Comparison of ENCODE assay signal across 29 mouse cellular contexts in the genomic region with DNA sequence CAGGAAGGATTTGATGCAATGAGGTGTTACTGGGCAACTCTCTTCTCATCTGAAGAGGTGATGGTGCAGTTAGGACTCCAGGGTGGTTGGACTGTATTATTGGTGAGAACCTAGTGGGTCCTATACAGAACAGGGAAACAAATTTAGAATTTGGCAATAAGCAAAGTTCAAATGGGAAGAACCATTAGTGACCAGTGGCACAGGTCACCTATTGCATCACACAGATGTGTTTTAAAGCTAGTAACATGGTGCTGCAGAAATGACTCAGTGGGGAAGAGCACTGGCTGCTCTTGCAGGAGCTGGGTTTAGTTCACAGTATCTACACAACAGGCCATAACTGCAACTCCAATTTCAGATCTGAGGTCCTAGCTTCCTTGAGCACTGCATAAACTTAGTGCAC. TPM values are rescaled to one million over a fixed set of nuclear protein-coding genes. Genes with fewer than 3 reads are reported as not detected.
DNase-seq lines count a peak whose midpoint lies in the region; ATAC-seq and TF ChIP-seq lines count a peak whose summit lies in the region.
"Had no signal": no experiment of that assay in that cellular context is flagged by ENCODE, and none has a peak within 500 bp of the region (broad histone marks: within the 10 kb centered on the region; RNA-seq: fewer than 3 reads in every experiment).

No protein-coding gene starts in this region.

- DNase-seq in 416B (ENCODE audit: low read depth), result peak; percentile 34
- no peak for DNase-seq in CH12.LX (ENCODE audit: extremely low read depth)
- DNase-seq in liver, embryonic 13.5 days, result no peak
- DNase-seq in liver, postnatal 0 days, result no peak
- DNase-seq in thymus, postnatal 10 days (ENCODE audit: low spot score in 2 of 2), result no peak
- no peak for DNase-seq in frontal cortex, adult 2 months (ENCODE audit: extremely low spot score in 1 of 2, low spot score in 1 of 2)
- DNase-seq: adrenal gland, postnatal 14 days; cerebellum, adult 11 months; cerebellum, adult 2 months; cerebellum, adult 9-11 months; cerebellum, postnatal 25 days; forebrain, postnatal 0 days; gastrocnemius, postnatal 25 days; heart, adult 18-20 months; heart, postnatal 10 days; heart, postnatal 36 days had no signal

- TF ChIP-seq CTCF in CH12.LX (conservative IDR thresholded peaks at IDR 0.05 in 1 of 2, IDR thresholded peaks at IDR 0.05 in 1 of 2; ENCODE audit: low read depth in 2 of 2, low read length in 2 of 2), result no peak
- TF ChIP-seq CTCF in liver, postnatal 0 days (IDR thresholded peaks at IDR 0.05; ENCODE audit: low read depth), result no peak

- no peak for TF ChIP-seq RAD21 in CH12.LX (IDR thresholded peaks at IDR 0.05; ENCODE audit: low read depth, low read length)

- no peak overlapping the region for H3K9ac ChIP-seq in CH12.LX (ENCODE audit: insufficient read depth, low read depth)
- H3K9ac ChIP-seq in liver, embryonic 13.5 days, result no peak overlapping the region
- H3K9ac ChIP-seq in liver, postnatal 0 days (replicated peaks), result no peak overlapping the region
- H3K9ac ChIP-seq: embryonic facial prominence, embryonic 12.5 days; embryonic facial prominence, embryonic 15.5 days; forebrain, postnatal 0 days; heart, embryonic 12.5 days; heart, embryonic 15.5 days; hindbrain, embryonic 13.5 days had no signal

- no peaks in the 10 kb centered on the region for H3K9me3 ChIP-seq in CH12.LX (replicated peaks; ENCODE audit: low read length)
- H3K9me3 ChIP-seq in liver, embryonic 13.5 days (replicated peaks), result no peaks in the 10 kb centered on the region
- H3K9me3 ChIP-seq in liver, postnatal 0 days (ENCODE audit: low read length), result no peaks in the 10 kb centered on the region
- H3K9me3 ChIP-seq: embryonic facial prominence, embryonic 12.5 days; embryonic facial prominence, embryonic 15.5 days; G1E; heart, embryonic 12.5 days; heart, embryonic 15.5 days; hindbrain, embryonic 10.5 days; hindbrain, embryonic 13.5 days had no signal

- 0 out of 2 replicates have a peak, but pooled peaks have one; percentile 11 for ATAC-seq in liver, embryonic 13.5 days (ENCODE audit: low read depth)
- ATAC-seq in liver, postnatal 0 days, result peak; percentile 84
- ATAC-seq: activated CD4-positive, CD25-positive, alpha-beta regulatory T cell, adult 4 months; forebrain, embryonic 14.5 days; forebrain, postnatal 0 days; hindbrain, embryonic 16.5 days had no signal

- H3K36me3 ChIP-seq in CH12.LX (replicated peaks in 1 of 2; ENCODE audit: control insufficient read depth in 1 of 2, insufficient read depth in 1 of 2, low read length in 1 of 2), result peaks cover 46 to 72% of the 10 kb centered on the region in 2 experiments
- peaks cover 98% of the 10 kb centered on the region for H3K36me3 ChIP-seq in liver, embryonic 13.5 days
- peaks cover 84% of the 10 kb centered on the region for H3K36me3 ChIP-seq in liver, postnatal 0 days (replicated peaks; ENCODE audit: insufficient read depth, low read length)

- no peak; the same call in 1 of the 2 replicates for TF ChIP-seq EP300 in CH12.LX (IDR thresholded peaks at IDR 0.05; ENCODE audit: low read length)
- peak; percentile 57; the same call in 1 of the 2 replicates for TF ChIP-seq EP300 in liver, postnatal 0 days (IDR thresholded peaks at IDR 0.05; ENCODE audit: low read depth)

- no peak overlapping the region for H3K4me2 ChIP-seq in CH12.LX (ENCODE audit: insufficient read depth, low read depth, poor library complexity, severe bottlenecking)
- H3K4me2 ChIP-seq in liver, embryonic 13.5 days, result no peak overlapping the region
- no peak overlapping the region for H3K4me2 ChIP-seq in liver, postnatal 0 days (ENCODE audit: low read depth, low read length)
- H3K4me2 ChIP-seq: embryonic facial prominence, embryonic 12.5 days; embryonic facial prominence, embryonic 15.5 days; heart, embryonic 12.5 days; heart, embryonic 15.5 days; hindbrain, embryonic 13.5 days had no signal

- H3K79me2 ChIP-seq in CH12.LX (replicated peaks; ENCODE audit: control insufficient read depth, extremely low read depth, insufficient read depth, poor library complexity, severe bottlenecking), result no peaks in the 10 kb centered on the region

- dilution Hi-C loops in CH12.LX (cut with MboI; ENCODE audit: extremely low pct_ligation_motif_present, extremely low pct_unique_long_range_greater_than_20kb, low sequenced_read_pairs), result no loop called here

- H3K27me3 ChIP-seq in CH12.LX (replicated peaks), result no peaks in the 10 kb centered on the region
- H3K27me3 ChIP-seq in liver, embryonic 13.5 days, result no peaks in the 10 kb centered on the region
- H3K27me3 ChIP-seq in liver, postnatal 0 days (ENCODE audit: insufficient read depth, low read length), result no peaks in the 10 kb centered on the region
- H3K27me3 ChIP-seq: embryonic facial prominence, embryonic 12.5 days; embryonic facial prominence, embryonic 15.5 days; heart, embryonic 12.5 days; heart, embryonic 15.5 days; hindbrain, embryonic 13.5 days had no signal

- peaks cover 28 to 57% of the 10 kb centered on the region in 2 experiments for H3K4me1 ChIP-seq in CH12.LX (ENCODE audit: control insufficient read depth in 1 of 2, insufficient read depth in 2 of 2)
- peaks cover 32% of the 10 kb centered on the region for H3K4me1 ChIP-seq in liver, embryonic 13.5 days (replicated peaks)
- H3K4me1 ChIP-seq in liver, postnatal 0 days (ENCODE audit: insufficient read depth), result peaks cover 20% of the 10 kb centered on the region
- H3K4me1 ChIP-seq: embryonic facial prominence, embryonic 12.5 days; embryonic facial prominence, embryonic 15.5 days; heart, embryonic 12.5 days; heart, embryonic 15.5 days; hindbrain, embryonic 10.5 days; hindbrain, embryonic 13.5 days had no signal

- in situ Hi-C loops in CH12.LX (cut with MboI; ENCODE audit: low pct_ligation_motif_present, low pct_unique_long_range_greater_than_20kb, low sequenced_read_pairs), result no loop called here

- peak overlapping the region; percentile 38 for H3K27ac ChIP-seq in CH12.LX (ENCODE audit: insufficient read depth, low read depth)
- peak overlapping the region; percentile 30 for H3K27ac ChIP-seq in liver, embryonic 13.5 days
- peak overlapping the region; percentile 79; the same call in 1 of the 2 replicates for H3K27ac ChIP-seq in liver, postnatal 0 days (ENCODE audit: low read depth)
- H3K27ac ChIP-seq: embryonic facial prominence, embryonic 12.5 days; embryonic facial prominence, embryonic 15.5 days; heart, embryonic 15.5 days; hindbrain, embryonic 10.5 days; hindbrain, embryonic 13.5 days had no signal

- no peak for TF ChIP-seq POLR2A in CH12.LX (IDR thresholded peaks at IDR 0.05; ENCODE audit: low read depth, low read length)

- no peak overlapping the region for H3K4me3 ChIP-seq in CH12.LX (replicated peaks in 1 of 3; ENCODE audit: low read depth in 2 of 3, low read length in 2 of 3, poor library complexity in 1 of 3)
- H3K4me3 ChIP-seq in liver, embryonic 13.5 days (replicated peaks), result no peak overlapping the region
- no peak overlapping the region for H3K4me3 ChIP-seq in liver, postnatal 0 days (ENCODE audit: low read depth, low read length)
- H3K4me3 ChIP-seq: embryonic facial prominence, embryonic 12.5 days; embryonic facial prominence, embryonic 15.5 days; heart, embryonic 12.5 days; heart, embryonic 15.5 days; hindbrain, embryonic 10.5 days; hindbrain, embryonic 13.5 days had no signal

TF ChIP-seq in CH12.LX, 34 proteins besides CTCF, POLR2A, EP300 and RAD21:
- TF ChIP-seq ZMIZ1 (IDR thresholded peaks at IDR 0.05; ENCODE audit: low read depth, low read length), result no peak
- no peak for TF ChIP-seq JUN (IDR thresholded peaks at IDR 0.05; ENCODE audit: insufficient read depth, low read depth, low read length)
- TF ChIP-seq ELF1 (IDR thresholded peaks at IDR 0.05; ENCODE audit: low read depth, low read length), result no peak
- no peak for TF ChIP-seq ZNF384 (IDR thresholded peaks at IDR 0.05; ENCODE audit: low read depth, low read length)
- peak; percentile 41; the same call in 1 of the 2 replicates for TF ChIP-seq MEF2A (IDR thresholded peaks at IDR 0.05; ENCODE audit: borderline replicate concordance, low read depth, low read length)
- peak; percentile 34; the same call in 1 of the 2 replicates for TF ChIP-seq JUND (conservative IDR thresholded peaks at IDR 0.05; ENCODE audit: low read depth, low read length)
- peak; percentile 81 for TF ChIP-seq IRF4 (IDR thresholded peaks at IDR 0.05; ENCODE audit: low read depth, low read length)
TF ChIP-seq in CH12.LX: peak in this region for 3.

RNA-seq across cellular contexts. Expression of a gene that starts 18.4 kb away (rescaled TPM):
- total RNA-seq in CH12.LX (2012; rRNA removed), result 40.1 and 41.3 TPM in 2 replicates
- total RNA-seq in CH12.LX (2014; rRNA removed), result 62.9 and 68.5 TPM in 2 replicates
- polyA plus RNA-seq in CH12.LX (2012; ENCODE audit: insufficient read length, low read depth), result 68.6 and 85.2 TPM in 2 replicates
- polyA plus RNA-seq in liver, embryonic 13.5 days (2015; fragmentation: Nextera tagmentation; extraction: Ambion mirVana), result 65.8 and 78.6 TPM in 2 replicates
- 38.6 and 39.5 TPM in 2 replicates for polyA plus RNA-seq in liver, postnatal 0 days (2015; fragmentation: Nextera tagmentation; extraction: Ambion mirVana)
- polyA plus RNA-seq in frontal cortex, adult 2 months (2012; rRNA removed), result 49.1 and 50.1 TPM in 2 replicates

RNA-seq across cellular contexts. Expression of a gene that starts 26.5 kb away (rescaled TPM):
- total RNA-seq in CH12.LX (2012; rRNA removed), result not detected in 2 replicates
- not detected in 2 replicates for total RNA-seq in CH12.LX (2014; rRNA removed)
- polyA plus RNA-seq in CH12.LX (2012; ENCODE audit: insufficient read length, low read depth), result not detected in 2 replicates
- polyA plus RNA-seq in liver, embryonic 13.5 days (2015; fragmentation: Nextera tagmentation; extraction: Ambion mirVana), result 0.45 and 0.46 TPM in 2 replicates
- 0.14 and 0.29 TPM in 2 replicates for polyA plus RNA-seq in liver, postnatal 0 days (2015; fragmentation: Nextera tagmentation; extraction: Ambion mirVana)
- 0.23 TPM in 1 of 2 replicates, not detected in the other for polyA plus RNA-seq in frontal cortex, adult 2 months (2012; rRNA removed)
- total RNA-seq: adrenal gland, adult 18-20 months; common myeloid progenitor, adult 5-6 weeks; forebrain, postnatal 0 days; G1E; gastrocnemius, adult 8-10 months; gastrocnemius, postnatal 25 days; heart, adult 18-20 months; heart, postnatal 10 days had no signal
- polyA plus RNA-seq: cerebellum, adult 2 months; embryonic facial prominence, embryonic 12.5 days; forebrain, embryonic 14.5 days; forebrain, postnatal 0 days; heart, embryonic 12.5 days; heart, embryonic 15.5 days; hindbrain, embryonic 13.5 days; hindbrain, embryonic 16.5 days had no signal

RNA-seq across cellular contexts. Expression of a gene that starts 37.7 kb away (rescaled TPM):
- 25.9 and 29.0 TPM in 2 replicates for total RNA-seq in CH12.LX (2012; rRNA removed)
- total RNA-seq in CH12.LX (2014; rRNA removed), result 56.0 and 56.4 TPM in 2 replicates
- 50.9 and 56.0 TPM in 2 replicates for polyA plus RNA-seq in CH12.LX (2012; ENCODE audit: insufficient read length, low read depth)
- polyA plus RNA-seq in liver, embryonic 13.5 days (2015; fragmentation: Nextera tagmentation; extraction: Ambion mirVana), result 38.4 and 44.6 TPM in 2 replicates
- polyA plus RNA-seq in liver, postnatal 0 days (2015; fragmentation: Nextera tagmentation; extraction: Ambion mirVana), result 32.6 and 34.5 TPM in 2 replicates
- polyA plus RNA-seq in frontal cortex, adult 2 months (2012; rRNA removed), result 80.7 and 86.2 TPM in 2 replicates

RNA-seq across cellular contexts. Expression of a gene that starts 55.0 kb away (rescaled TPM):
- total RNA-seq in CH12.LX (2012; rRNA removed) (1.4 TPM in 2 replicates), CH12.LX (2014; rRNA removed) (0.57 and 0.62 TPM in 2 replicates)
- polyA plus RNA-seq in CH12.LX (2012; ENCODE audit: insufficient read length, low read depth), result 1.2 and 1.4 TPM in 2 replicates
- polyA plus RNA-seq in liver, embryonic 13.5 days (2015; fragmentation: Nextera tagmentation; extraction: Ambion mirVana), result 0.08 and 0.15 TPM in 2 replicates
- polyA plus RNA-seq in liver, postnatal 0 days (2015; fragmentation: Nextera tagmentation; extraction: Ambion mirVana), result 0.08 and 0.09 TPM in 2 replicates
- polyA plus RNA-seq in frontal cortex, adult 2 months (2012; rRNA removed), result 6.6 and 8.3 TPM in 2 replicates
- total RNA-seq: adrenal gland, adult 18-20 months; adrenal gland, postnatal 14 days; gastrocnemius, adult 8-10 months; gastrocnemius, postnatal 25 days; heart, postnatal 36 days had no signal
- polyA plus RNA-seq: G1E had no signal
